Mouse (Mus musculus): Measurements from ENCODE around the gene Scp2d1.
"Not testable (repeated sequence)": the region's sequence is repeated elsewhere in the genome, so short reads cannot be mapped to it uniquely, and the experiment has no call there.

Scp2d1 gene

DNA sequence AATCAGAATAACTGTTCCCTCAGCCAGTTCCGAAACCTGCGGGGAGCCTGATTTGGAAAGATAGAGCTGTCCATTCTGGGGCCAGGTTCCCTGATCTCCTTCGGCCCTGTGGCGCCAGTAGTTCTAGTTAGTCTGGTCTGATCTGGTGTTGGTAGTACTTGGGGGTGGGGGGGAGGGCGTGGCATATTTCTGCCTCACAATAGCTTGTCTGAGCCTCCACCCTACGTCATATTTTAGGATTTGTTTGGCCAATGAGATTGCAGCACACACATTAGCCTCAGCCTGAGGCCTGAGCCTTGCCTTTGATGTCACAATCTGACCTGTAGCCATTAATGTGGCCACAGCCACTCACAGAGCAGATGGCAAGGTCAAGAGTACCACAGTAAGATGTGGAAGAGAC lies at the start of gene Scp2d1:
TSS of gene Scp2d1 (plus strand) at position 301 of the 400 bp plus-strand sequence.
- DNase-seq (ENCODE audit: low read depth in 1 of 2, low spot score in 2 of 2): not testable (repeated sequence)

DNA sequence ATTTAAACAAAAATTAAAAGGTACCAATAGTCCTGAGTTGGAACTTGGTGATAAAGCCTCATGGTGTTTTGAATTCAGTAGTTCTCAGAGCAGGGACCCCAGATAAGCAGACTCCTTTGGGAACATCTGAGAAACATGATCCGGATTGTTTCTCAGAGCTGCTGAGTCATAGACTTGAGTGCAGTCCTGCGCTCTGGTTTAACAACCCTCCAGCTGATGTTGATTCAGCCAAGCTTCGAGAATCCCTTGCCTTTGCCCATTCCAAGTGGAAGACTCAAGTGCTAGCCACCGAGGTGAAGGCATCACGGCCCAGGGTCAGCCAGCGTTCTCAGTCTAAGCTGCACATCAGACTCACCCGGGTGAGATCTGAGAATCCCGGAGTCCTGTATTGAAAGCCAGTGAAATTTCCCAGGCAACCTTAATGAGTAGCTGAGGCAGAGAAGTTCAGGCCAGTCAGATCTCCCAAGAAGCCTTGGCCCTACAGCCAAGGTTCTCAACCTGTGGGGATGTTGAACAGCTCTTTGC lies 48.8 kb upstream of the Scp2d1 start:
- no peak for DNase-seq (ENCODE audit: low read depth in 1 of 2, low spot score in 2 of 2)

DNA sequence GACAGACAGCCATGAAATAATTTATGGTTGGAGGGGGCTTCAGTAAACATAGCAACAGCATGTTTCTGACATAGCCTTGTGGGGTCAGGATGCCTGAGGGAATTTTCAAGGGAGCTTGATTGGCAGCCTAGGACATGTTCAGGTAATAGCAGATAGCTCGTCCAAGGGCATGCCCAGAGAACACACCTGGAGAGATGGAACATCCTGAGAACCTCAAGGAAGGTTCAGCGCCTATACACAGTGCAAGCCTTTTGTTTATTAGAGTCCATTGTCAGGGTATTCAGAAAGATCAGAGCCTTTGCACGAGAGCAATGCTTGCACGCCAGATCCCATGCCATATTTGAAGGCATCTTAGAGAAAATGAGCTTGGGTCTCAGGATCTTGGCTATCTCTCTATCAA lies 47.8 kb upstream of the Scp2d1 start:
- no peak for DNase-seq (ENCODE audit: low read depth in 1 of 2, low spot score in 2 of 2)

DNA sequence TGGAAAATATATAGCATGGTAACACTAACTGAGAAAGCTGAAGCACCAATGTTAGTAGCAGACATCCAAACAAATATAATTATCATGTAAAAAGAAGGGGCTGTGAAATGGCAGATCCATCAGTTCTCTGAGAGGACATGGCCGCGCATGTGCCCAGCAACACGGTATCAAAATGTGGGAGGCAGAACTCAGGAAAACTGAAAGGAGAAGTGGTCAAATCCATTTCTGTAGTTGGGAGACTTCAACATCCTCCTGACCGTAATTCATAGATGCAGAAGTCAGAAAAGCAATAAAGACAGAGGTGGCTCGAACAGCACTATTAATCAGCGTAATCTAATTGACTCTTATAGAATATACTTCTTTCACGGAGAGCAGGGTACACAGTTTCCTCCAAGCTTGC lies 44.2 kb upstream of the Scp2d1 start:
- DNase-seq (ENCODE audit: low read depth in 1 of 2, low spot score in 2 of 2): no peak

DNA sequence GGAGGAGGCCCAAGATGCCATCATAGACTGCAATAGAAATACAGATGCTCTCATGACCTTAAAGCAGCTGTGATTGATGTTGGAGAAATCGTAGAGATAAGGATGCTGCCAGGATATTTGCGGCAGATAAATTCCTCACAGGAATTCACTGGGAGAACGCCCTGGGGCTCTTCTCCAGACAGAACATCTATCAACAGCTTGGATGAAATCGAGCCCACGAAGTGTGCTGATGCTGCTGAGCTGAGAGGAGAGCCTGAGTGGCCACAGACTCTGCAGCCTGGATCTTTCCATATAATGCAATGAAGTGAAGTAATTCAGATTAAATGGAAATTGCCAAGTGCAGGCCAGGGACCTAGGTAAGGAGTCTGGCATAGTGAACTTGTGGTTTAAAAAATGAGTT lies 42.7 kb upstream of the Scp2d1 start:
- no peak for DNase-seq (ENCODE audit: low read depth in 1 of 2, low spot score in 2 of 2)

DNA sequence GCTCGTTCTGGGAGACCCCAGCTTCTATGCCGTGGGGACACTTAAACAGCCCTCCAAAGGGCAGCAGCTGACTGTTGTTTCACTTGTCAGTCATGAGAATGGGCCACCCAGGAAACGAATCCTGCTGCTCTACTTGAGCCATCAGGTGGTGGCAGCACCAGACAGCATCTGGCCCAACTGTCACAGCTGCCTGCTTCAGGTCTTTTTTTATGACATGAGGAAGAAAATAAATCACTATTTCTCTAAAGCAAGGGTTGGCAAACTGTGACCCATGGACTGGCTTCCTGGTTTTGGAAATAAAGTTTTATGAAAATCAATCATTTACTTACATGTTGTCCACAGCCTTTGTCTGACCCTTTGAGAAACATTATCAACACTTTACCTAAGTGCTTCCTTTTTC lies 41.6 kb upstream of the Scp2d1 start:
- no peak for DNase-seq (ENCODE audit: low read depth in 1 of 2, low spot score in 2 of 2)

DNA sequence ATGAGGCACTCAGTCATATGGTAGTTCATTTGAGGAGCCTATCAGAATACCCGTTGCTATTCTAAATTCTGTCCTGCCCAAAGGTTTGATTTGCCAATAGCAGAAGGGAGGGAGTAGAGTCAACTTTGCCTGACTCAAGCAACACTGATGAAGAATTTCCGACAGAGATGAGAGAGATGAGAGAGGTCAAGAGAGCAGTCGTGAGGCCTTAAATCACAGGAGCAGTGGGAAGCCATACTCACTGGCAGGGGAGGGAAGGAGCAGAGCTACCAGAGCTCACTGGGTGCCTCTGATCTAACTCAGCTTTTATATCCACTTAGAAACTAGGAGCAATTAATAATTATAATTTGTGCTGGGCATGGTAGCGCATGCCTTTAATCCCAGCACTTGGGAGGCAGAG lies 41.0 kb upstream of the Scp2d1 start:
- no peak for DNase-seq (ENCODE audit: low read depth in 1 of 2, low spot score in 2 of 2)

DNA sequence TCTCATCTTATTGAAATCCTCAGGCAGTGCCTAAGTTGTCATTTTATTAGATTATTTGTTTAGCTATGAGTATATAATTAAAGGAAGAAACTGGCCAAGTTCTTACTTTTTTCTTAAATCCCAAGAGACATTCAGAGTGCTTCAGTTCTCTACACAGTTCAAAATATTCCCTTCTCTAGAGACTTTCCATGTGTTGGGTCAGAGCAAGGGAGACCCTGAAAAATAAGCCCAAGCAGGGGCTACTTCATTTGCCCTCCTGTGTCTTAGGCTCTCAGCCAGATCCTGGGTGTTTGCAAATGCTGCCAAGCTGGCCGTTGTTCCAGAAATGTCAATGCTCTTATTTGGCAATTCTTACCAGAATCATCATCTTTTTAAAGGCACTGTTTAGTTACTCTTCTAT lies 40.3 kb upstream of the Scp2d1 start:
- DNase-seq (ENCODE audit: low read depth in 1 of 2, low spot score in 2 of 2): no peak

DNA sequence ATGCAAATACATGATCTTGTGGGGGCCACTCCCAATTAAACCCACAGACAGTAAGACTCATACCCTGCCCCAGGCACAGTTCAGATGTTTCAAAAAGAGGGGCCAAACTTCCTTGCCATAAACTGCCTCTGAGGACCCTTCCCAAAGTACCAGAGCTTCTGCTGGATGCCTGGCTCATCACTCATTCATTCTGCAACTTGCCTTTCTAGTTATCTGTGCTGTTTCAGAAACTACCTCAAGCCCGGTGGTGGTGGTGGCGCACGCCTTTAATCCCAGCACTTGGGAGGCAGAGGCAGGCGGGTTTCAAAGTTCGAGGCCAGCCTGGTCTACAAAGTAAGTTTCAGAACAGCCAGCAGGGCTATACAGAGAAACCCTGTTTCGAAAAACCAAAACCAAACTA lies 39.6 kb upstream of the Scp2d1 start:
- DNase-seq (ENCODE audit: low read depth in 1 of 2, low spot score in 2 of 2): no peak

DNA sequence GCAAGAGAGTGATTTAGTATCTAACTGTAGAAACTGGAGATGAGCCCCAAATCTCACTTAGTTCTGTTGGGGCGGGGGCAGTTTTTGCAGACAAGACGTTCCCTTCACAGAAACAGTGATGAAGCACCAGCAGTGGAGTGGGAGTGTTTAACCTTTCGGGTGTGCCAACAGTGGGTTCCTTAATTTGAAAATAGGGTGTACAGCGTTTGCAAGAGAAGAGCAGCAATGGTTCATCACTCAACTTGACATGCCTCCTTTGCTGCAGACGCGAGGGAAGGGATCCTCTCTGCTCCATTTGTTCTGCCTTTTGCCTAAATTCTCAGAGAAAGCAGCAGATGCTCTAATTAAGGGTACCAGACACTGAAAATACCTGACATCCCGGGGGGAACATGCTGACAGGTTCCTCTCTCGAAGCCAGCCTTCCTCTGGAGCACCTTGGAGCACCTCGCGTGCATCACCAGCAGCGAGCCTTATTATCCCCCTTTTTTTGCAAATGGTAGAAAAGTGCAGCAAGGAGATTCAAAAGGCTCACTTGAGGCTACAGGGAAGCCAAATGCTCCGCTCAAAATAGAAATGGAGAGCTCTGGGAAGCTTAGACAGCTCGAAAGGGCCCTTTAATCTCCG lies 31.7 kb upstream of the Scp2d1 start:
- DNase-seq (ENCODE audit: low read depth in 1 of 2, low spot score in 2 of 2): no peak

DNA sequence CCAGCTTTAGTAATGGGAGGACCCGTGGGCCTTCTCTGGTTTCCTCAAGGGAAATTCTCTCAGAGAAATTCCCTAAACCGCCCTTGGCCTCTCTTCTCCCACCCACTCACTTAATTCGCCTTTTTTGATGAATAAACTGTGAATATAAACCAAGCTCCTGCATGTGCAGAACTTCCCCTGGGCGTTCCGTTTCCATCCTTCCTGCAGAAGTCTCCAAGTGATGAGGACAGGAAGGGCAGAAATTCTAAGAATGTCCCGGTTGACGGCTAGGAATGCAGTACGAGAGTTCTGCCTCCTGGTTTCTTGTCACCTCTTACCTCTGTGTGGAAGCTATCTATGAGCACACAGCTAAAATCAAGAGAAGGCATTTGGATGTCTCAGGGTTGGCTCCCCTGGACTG lies 25.9 kb upstream of the Scp2d1 start:
- DNase-seq (ENCODE audit: low read depth in 1 of 2, low spot score in 2 of 2): no peak

DNA sequence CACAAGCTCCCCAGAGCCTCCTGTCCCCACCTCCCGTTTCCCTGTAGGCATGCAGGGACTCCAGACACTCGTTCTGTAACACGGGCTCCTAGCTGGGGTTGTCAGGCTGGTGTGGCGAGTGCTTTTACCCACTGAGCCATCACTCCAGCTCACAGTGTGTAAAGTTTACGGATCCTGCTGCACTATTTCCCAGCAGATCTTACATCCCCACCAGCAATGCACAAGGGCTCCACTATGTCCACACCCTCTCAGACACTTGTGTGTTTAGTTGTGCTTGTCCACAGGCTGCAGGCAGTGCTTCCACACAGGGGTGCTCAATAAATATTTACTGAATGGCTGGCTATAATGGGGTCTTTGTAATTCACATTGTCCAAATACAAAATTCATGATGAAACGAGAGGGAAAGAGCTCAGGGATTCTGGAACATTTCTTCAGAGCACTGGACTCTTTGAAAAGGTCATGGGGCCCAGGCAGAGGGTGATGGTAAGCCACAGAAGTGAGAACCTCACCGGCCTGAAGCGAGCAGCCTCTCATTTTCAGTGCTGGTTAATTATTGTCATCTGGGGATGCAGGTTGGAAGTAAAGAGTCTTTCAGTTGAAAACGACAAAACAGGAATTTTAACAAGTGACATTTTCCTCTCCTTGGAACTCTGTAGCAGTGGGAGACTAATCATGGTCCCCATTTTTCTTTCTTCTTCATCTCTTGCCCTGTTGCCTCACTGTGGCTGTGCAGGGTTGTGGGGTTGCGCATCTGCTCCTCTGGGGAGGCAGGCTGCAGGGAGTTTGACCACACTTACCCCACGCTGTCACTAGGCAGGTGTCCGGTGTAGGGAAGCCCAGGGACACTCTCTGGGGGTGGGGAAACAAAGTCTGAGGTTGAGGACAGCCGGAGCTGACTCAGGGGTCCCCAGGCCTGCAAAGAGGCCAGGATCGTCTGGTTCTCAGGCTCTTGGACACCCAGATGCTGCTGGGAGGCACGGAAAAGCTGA lies 15.4 kb upstream of the Scp2d1 start:
- DNase-seq (ENCODE audit: low read depth in 1 of 2, low spot score in 2 of 2): no peak

DNA sequence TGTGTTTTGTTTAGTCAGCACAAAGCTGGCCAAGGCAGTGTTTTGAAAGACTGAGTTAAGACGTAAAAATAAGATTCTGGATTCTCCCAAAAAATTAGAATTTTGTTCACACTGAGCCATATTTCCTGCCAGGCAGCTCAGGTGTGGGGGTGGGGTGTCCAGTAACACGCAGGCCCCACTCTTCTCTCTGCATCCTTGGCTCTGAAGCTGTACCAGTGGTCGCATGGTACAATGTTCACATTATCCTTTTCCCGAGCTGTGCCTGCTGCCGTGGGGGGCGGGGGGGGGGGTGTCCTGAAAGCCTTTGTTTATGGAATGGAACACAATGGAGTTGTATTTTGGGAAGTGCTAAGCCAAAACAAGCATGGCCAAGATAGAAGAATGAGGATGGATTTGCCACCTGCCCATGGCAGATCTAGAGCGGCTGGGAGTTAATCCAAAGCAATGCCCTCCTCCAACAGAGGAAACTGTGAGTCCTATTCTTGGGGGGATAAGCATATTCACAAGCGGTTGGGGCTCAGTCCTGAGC lies 5.1 kb downstream of the Scp2d1 start:
- no peak for DNase-seq (ENCODE audit: low read depth in 1 of 2, low spot score in 2 of 2)

DNA sequence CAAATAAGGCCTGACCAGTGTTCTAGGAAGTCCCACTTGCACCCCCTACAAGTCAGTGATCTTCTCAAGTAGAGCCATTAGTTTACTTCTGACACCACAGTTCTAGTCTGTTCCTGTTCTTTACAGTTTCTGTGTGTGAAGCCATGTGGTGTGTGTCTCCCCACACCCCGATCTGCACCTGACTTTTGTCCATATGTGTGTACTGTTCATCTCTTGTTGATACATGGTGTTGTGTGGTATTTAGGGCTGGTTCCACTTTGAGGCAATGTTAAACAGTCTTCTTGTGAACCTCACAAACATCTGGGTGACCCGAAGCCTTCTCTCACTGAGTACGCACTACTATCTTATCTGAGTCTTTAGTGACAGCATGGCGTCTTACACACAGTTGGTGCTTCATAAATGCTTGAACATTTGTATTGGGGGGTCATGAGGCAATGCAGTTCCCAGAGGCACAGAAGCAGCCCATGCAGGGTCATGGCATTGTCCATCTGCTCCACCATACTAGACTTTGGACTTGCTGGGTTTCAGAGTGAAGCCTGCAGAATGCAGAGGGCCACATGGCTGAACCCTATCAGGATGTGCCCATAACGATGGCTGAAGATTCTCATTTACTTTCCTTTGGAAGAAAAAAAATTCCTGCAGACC lies 13.3 kb downstream of the Scp2d1 start:
- no peak for DNase-seq (ENCODE audit: low read depth in 1 of 2, low spot score in 2 of 2)

DNA sequence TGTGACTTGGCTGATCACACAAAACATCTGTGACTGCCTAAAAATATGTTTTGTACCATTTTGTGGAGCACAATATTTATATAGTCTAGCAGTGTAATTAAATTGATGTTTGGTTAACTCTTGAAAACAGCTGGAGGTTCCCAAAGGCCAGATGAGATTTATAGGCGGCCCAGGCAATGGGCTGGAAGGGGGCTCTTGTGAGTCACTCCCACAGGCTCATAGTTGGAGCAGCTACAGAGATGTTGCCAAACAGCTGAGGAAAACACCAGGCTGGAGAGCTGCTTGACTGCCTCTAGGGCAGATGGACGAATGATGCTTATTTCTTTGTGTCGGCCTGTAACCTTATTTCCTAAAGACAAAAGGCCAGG lies 13.8 kb downstream of the Scp2d1 start:
- no peak for DNase-seq (ENCODE audit: low read depth in 1 of 2, low spot score in 2 of 2)

DNA sequence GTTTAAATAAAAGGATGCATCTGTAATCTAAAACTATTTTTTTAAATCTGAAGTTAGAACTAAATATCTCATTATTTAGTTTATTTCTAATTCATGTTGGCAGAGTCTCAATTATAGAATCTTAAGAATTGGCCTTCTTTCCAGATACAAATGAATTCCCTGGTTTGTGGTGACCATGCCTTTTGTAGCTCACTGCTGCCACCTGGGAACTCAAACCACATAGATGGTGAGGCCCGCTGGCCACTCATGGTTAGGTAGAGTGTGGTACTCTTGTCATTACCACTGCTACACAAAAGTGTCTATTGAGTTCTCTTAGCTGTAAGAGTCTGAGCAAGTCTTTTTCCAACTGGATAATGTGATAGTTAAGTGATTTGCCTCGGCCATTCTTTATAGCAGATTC lies 45.4 kb downstream of the Scp2d1 start:
- no peak for DNase-seq (ENCODE audit: low read depth in 1 of 2, low spot score in 2 of 2)
